Mouse (Mus musculus) liver, embryonic 11.5 days (tissue): ENCODE results near the gene Arpp21. TPM values are rescaled to one million over a fixed set of nuclear protein-coding genes. Genes with fewer than 3 reads are reported as not detected.
"Not testable (repeated sequence)": the region's sequence is repeated elsewhere in the genome, so short reads cannot be mapped to it uniquely, and the experiment has no call there.

ENCODE experiments used
- ATAC-seq: fragments of 200-750 bp; cut with Nextera tagmentation; replicated peaks from 2 replicates; pipeline ENCODE4 v1.8.0; 2017; ENCODE audit warnings: moderate number of reproducible peaks, mild to moderate bottlenecking, moderate TSS enrichment, moderate library complexity; ENCODE audit not compliant: low FRiP score
- DNase-seq: peaks from one replicate; pipeline ENCODE4 v3.0.0-alpha.2; 2017; ENCODE audit warnings: low spot score
- H3K27ac ChIP-seq: fragments of 300-500 bp; sonication (generic); 2 replicates; pipeline ENCODE4 v1.5.1; 2014; ENCODE audit warnings: mild to moderate bottlenecking, low read depth, low read length, control low read depth
- H3K27me3 ChIP-seq: fragments of 300-500 bp; sonication (generic); replicated peaks from 2 replicates; pipeline ENCODE4 v1.6.1; 2014; ENCODE audit warnings: low read length, mixed read lengths; ENCODE audit not compliant: control insufficient read depth, insufficient read depth
- H3K36me3 ChIP-seq: fragments of 300-500 bp; sonication (generic); 2 replicates; pipeline ENCODE4 v1.6.1; 2014; ENCODE audit warnings: mild to moderate bottlenecking, low read length, moderate library complexity, mixed read lengths; ENCODE audit not compliant: control insufficient read depth, insufficient read depth
- H3K4me1 ChIP-seq: fragments of 300-500 bp; sonication (generic); replicated peaks from 2 replicates; pipeline ENCODE4 v1.6.1; 2014; ENCODE audit warnings: low read length, mixed read lengths; ENCODE audit not compliant: control insufficient read depth, insufficient read depth
- H3K4me2 ChIP-seq: fragments of 300-500 bp; sonication (generic); 2 replicates; pipeline ENCODE4 v1.6.1; 2014; ENCODE audit warnings: mild to moderate bottlenecking, control low read depth, moderate library complexity
- H3K4me3 ChIP-seq: fragments of 300-500 bp; sonication (generic); 2 replicates; pipeline ENCODE4 v1.5.1; 2014; ENCODE audit warnings: low read depth, low read length, control low read depth
- H3K9ac ChIP-seq: fragments of 300-500 bp; sonication (generic); 2 replicates; pipeline ENCODE4 v1.6.1; 2014; ENCODE audit warnings: low read depth, low read length, control low read depth
- H3K9me3 ChIP-seq: fragments of 300-500 bp; sonication (generic); 2 replicates; pipeline ENCODE4 v1.6.1; 2016; ENCODE audit warnings: low read length, inconsistent platforms, mixed read lengths; ENCODE audit not compliant: control insufficient read depth
- WGBS: fragments of 180-500 bp; shearing (Covaris S2); extraction: QIAGEN DNeasy Blood & Tissue Kit; methylation state at CpG from one replicate; pipeline ENCODE4 v1.1.7; 2014; 5-methylcytosine and 5-hydroxymethylcytosine counted together
- polyA plus RNA-seq: library from polyadenylated mRNA; unstranded; fragments of >200 nt; fragmentation: Nextera tagmentation; extraction: Ambion mirVana; gene quantifications from 2 replicates; pipeline ENCODE4 v1.2.1, GENCODE M21; 2014

Arpp21 gene
- polyA plus RNA-seq, 1 experiment from 2014 or later = 0.93 TPM

DNA sequence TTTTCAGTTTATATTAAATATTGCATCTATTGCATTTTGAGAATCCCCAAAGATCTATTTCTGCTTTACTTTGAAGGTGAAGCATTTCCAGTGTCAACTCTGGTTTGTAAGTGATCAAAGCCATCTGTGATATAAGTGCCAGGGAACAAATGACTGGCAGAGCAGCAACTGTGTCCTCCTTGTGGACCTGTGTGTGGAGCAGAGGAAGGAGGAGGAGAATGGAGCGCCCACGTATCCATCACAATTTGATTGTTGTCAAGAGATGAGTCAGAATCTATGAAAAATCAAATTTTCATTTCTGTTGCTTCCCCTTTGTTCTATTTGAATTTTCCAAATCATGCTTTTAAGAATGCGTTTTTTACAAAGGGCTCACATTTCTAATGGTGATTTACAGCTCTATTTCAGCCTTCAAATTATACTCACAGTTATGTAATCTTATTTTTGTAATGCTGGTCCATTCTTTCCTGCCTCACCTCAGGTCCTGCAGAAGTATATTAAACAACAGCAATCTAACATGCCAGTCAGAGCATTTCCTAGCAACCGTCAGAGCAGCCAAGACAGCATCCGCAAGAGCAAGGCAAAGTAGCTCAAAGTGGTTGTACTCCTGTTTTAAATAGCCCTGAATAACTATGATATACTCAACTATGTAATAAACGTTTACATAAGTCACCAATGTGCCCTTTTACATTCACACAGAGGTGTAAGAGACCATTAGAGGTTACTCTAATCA is 174.9 kb downstream of the Arpp21 start:
- ATAC-seq (no peak), DNase-seq (no peak)
- Histone ChIP-seq H3K36me3 (no peaks in the 10 kb centered on the region), H3K27ac (no peak overlapping the region), H3K27me3 (no peaks in the 10 kb centered on the region), H3K9ac (no peak overlapping the region), H3K9me3 (no peaks in the 10 kb centered on the region), H3K4me2 (no peak overlapping the region), H3K4me3 (no peak overlapping the region), H3K4me1 (no peaks in the 10 kb centered on the region)
- WGBS = 62% methylated on average over 6 of the region's 6 CpGs

DNA sequence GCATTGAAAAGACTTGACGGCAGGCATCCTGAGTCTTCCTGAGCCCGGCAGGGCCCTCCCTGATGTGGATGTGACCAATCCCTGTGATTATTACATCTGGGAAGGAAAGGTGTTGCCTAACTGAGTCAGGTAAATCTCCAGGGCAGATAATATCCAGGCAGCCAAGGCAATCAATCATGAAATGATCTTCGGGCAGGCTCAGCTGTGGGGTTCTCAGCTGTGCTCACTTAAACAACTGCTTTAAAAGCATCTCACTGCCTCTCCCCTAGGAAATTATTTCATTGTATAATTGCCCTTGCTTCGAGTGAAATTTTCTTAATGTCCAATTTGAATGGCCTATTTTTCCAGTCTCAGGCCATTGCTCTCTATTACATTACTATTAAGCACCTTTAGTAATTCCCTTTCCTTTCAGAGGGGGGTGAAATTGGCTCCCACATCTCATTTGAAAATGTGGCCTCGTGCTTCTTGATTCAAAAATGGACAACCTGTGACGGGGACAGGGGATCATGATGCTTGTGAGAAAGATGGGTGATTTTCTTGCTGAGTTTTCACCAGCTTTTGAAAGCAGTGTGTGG is 180.8 kb downstream of the Arpp21 start:
- ATAC-seq = no peak
- no peaks in the 10 kb centered on the region for H3K27me3 ChIP-seq
- H3K9ac ChIP-seq = no peak overlapping the region
- no peak for DNase-seq
- H3K4me2 ChIP-seq = no peak overlapping the region
- no peak overlapping the region for H3K4me3 ChIP-seq
- no peaks in the 10 kb centered on the region for H3K36me3 ChIP-seq
- no peaks in the 10 kb centered on the region for H3K4me1 ChIP-seq
- no peak overlapping the region for H3K27ac ChIP-seq
- H3K9me3 ChIP-seq = no peaks in the 10 kb centered on the region
- 72% methylated on average over 6 of the region's 6 CpGs for WGBS

DNA sequence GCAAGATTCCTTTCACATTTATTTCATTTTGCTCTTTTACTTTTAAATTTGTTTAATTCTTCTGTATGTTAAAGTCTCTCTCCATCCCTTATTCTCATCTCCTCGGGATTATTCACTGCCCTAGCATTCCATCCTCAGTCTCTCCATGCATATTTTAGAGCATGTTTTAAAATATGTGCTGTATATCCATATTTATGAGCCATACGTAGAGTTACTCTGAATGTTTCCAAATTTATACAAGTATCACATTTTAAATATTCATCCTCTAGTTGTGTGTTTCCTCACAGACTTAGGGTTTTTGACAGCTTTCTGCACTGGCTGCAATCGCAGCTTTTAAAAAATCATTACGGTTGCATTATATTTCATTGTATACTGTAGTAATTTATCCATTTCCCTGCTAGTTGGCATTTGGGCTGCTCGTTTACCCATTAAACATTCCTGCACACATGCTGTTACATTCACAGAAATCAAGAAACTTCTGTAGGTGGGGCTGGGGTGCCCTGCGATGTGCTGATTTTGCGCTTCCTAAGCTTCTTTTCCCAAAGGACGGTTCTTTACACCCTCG is 187.8 kb downstream of the Arpp21 start:
- Histone ChIP-seq H3K4me3 (no peak overlapping the region), H3K4me1 (no peaks in the 10 kb centered on the region), H3K27ac (no peak overlapping the region), H3K27me3 (no peaks in the 10 kb centered on the region), H3K4me2 (no peak overlapping the region), H3K9me3 (no peaks in the 10 kb centered on the region), H3K9ac (no peak overlapping the region), H3K36me3 (no peaks in the 10 kb centered on the region)
- WGBS = 81% methylated on average over 9 of the region's 9 CpGs
- no peak for ATAC-seq
- no peak for DNase-seq

DNA sequence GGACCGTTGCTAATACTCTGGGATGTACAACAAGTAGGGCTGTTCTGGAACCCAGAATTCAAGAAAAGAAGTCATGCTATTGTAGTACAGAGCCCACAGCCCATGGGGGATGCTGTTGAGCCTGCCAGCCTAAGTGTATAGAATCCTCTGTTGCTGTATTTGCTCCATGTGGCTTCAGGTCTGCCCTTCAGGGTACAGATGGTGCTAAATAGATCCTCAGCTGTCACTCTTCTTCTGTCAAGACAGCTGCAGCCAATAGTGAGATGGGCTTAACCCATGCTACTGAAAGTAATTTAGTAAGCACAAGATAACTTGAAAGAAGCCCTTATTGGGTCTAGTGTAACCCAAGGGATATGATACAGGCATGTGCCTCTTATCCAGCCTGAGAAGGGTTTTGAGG is 195.2 kb downstream of the Arpp21 start:
- Histone ChIP-seq H3K9ac (no peak overlapping the region), H3K9me3 (no peaks in the 10 kb centered on the region), H3K36me3 (no peaks in the 10 kb centered on the region), H3K27me3 (no peaks in the 10 kb centered on the region), H3K27ac (no peak overlapping the region), H3K4me2 (no peak overlapping the region), H3K4me3 (no peak overlapping the region), H3K4me1 (no peaks in the 10 kb centered on the region)
- no peak for ATAC-seq
- no peak for DNase-seq
- WGBS = 64% methylated on average over 1 of the region's 1 CpGs

DNA sequence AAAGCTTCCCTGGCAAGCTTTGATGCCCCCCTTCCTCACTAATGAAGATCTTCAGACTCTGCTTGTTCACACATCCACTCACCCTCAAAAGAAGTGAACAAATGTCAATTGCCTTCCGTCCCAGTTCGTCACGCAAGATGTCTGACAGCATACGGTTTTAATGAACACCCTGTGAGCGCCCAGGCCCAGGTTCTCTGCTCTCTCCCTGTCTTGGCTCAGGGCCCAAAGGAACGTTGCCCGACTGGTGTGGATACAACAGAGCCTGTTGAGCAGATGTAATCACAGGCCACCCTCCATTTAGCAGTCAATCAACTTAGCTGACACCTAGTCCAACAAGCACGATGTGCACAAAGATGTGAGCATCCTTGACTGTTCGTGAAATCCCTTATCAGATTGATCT is 198.0 kb downstream of the Arpp21 start:
- no peak overlapping the region for H3K27ac ChIP-seq
- H3K4me3 ChIP-seq = no peak overlapping the region
- no peaks in the 10 kb centered on the region for H3K36me3 ChIP-seq
- no peaks in the 10 kb centered on the region for H3K9me3 ChIP-seq
- WGBS = 72% methylated on average over 9 of the region's 9 CpGs
- no peak for ATAC-seq
- no peak overlapping the region for H3K4me2 ChIP-seq
- DNase-seq = no peak
- H3K27me3 ChIP-seq = no peaks in the 10 kb centered on the region
- no peak overlapping the region for H3K9ac ChIP-seq
- H3K4me1 ChIP-seq = no peaks in the 10 kb centered on the region

DNA sequence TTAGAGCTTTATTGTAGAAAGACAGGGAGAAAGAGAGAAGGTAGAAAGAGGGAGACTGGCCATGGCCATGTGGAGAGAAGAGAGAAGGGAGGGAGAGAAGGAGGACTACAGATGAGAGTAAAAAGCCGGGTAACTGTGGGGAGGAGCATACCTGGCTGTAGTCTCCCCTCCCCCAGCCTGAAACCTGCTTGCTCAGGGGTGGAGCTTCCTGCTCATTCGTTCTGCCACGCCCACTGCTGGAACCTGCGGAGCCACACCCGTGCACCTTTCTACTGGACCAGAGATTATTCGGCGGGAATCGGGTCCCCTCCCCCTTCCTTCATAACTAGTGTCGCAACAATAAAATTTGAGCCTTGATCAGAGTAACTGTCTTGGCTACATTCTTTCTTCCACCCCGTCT is 201.9 kb downstream of the Arpp21 start:
- H3K4me2 ChIP-seq, H3K4me3 ChIP-seq, H3K36me3 ChIP-seq, H3K4me1 ChIP-seq, H3K9me3 ChIP-seq, H3K27me3 ChIP-seq, ATAC-seq, H3K9ac ChIP-seq, DNase-seq, H3K27ac ChIP-seq: not testable (repeated sequence)
- 31% methylated on average over 2 of the region's 10 CpGs for whole genome bisulfite sequencing

DNA sequence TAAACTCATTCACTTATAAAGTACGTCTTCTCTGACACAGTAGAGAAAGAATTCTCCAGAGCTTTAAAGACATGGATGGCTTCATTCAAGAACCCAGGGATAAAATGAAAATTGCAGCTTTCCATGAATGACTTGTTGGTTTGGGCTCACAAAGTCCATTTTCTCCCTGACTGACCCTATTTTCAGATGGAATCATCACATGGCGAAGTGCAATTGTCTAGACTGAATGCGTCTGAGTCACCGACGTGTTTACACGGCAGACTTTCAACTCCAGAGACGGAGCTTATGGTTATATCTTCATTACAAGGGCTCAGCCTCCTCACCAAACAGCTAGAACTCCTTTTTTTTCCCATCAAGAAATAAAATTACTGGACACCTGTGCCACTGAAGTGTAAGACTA is 203.6 kb downstream of the Arpp21 start:
- Histone ChIP-seq H3K27me3 (no peaks in the 10 kb centered on the region), H3K9ac (no peak overlapping the region), H3K36me3 (no peaks in the 10 kb centered on the region), H3K27ac (no peak overlapping the region), H3K4me1 (no peaks in the 10 kb centered on the region), H3K4me2 (no peak overlapping the region), H3K4me3 (no peak overlapping the region), H3K9me3 (no peaks in the 10 kb centered on the region)
- ATAC-seq (no peak), DNase-seq (no peak)
- WGBS = 85% methylated on average over 7 of the region's 7 CpGs

DNA sequence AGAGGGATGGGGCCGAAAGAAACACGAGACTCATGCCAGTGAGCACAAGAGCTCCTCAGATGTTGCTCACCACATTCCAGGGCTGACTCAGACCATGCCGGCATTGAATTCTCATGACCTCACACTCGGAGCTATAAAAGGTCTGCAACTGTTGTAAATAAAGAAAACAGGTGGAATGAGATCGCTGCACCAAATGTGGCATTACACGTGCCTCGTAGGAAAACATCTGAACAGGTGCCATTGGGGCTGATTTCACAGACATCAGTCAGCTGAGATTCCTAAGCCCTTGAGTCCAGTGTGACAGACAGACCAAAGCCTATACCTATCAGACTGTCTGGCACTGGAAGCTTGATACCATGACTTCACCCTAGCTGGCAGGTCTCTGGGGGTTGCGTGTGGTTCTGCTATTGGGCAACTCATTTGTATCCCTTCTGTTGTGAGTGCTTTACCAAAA is 212.1 kb downstream of the Arpp21 start:
- Histone ChIP-seq H3K9me3 (no peaks in the 10 kb centered on the region), H3K27ac (no peak overlapping the region), H3K4me3 (no peak overlapping the region), H3K36me3 (no peaks in the 10 kb centered on the region), H3K9ac (no peak overlapping the region), H3K4me2 (no peak overlapping the region), H3K4me1 (no peaks in the 10 kb centered on the region), H3K27me3 (no peaks in the 10 kb centered on the region)
- no peak for DNase-seq
- ATAC-seq = no peak
- 78% methylated on average over 8 of the region's 8 CpGs for WGBS

DNA sequence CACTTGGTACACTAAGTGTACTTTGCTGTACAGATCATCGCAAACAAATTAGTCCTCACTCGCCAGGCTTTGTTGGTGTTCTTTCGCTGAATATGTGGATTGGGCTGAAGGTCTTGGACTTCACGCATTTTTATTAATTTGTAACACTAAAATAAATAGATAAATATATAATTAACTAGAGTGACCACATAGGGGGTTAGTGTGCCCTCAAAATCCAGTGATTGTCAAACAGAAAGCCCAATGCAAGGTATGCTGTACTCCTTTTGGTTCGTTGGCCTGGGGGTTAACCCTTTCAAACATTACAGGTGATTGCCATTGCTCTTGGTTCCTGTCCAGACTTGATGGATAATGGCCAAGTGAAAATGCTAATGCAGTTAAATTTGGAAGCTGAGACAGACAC is 212.6 kb downstream of the Arpp21 start:
- Histone ChIP-seq H3K4me1 (no peaks in the 10 kb centered on the region), H3K36me3 (no peaks in the 10 kb centered on the region), H3K4me3 (no peak overlapping the region), H3K27me3 (no peaks in the 10 kb centered on the region), H3K4me2 (no peak overlapping the region), H3K27ac (no peak overlapping the region), H3K9ac (no peak overlapping the region), H3K9me3 (no peaks in the 10 kb centered on the region)
- 81% methylated on average over 5 of the region's 5 CpGs for WGBS
- DNase-seq (no peak), ATAC-seq (no peak)
